Mouse (Mus musculus) splenic B cell, adult 2 months (primary cell): ENCODE results near the gene Snap29.
A peak's percentile ranks its signal among the peaks of the same experiment; 100 is the strongest.

ENCODE experiments used
- DNase-seq: peaks from one replicate; pipeline ENCODE4 v3.0.0-alpha.2; 2011; ENCODE audit warnings: low read depth, low spot score
- H3K27me3 ChIP-seq: 2 replicates; pipeline ENCODE4 v1.6.1; 2012; ENCODE audit warnings: mild to moderate bottlenecking, low read length, moderate library complexity, mixed read lengths; ENCODE audit not compliant: control insufficient read depth, poor library complexity, insufficient read depth, severe bottlenecking
- H3K36me3 ChIP-seq: 2 replicates; pipeline ENCODE4 v1.6.1; 2012; ENCODE audit warnings: mild to moderate bottlenecking, low read length, moderate library complexity, mixed read lengths; ENCODE audit not compliant: control insufficient read depth, poor library complexity, insufficient read depth, severe bottlenecking

The Snap29 gene

GRCm38 (mm10) chr16:17405736-17406443 lies at the start of gene Snap29, which contains the start of gene Pi4ka:
Snap29 (plus strand) TSS chr16:17405986.
Pi4ka (minus strand) TSS chr16:17406314.
- no peaks in the 10 kb centered on the region for H3K36me3 ChIP-seq
- peak; percentile 100 for DNase-seq
- H3K27me3 ChIP-seq = no peaks in the 10 kb centered on the region

- DNase-seq = no peak
- Histone ChIP-seq H3K27me3 (no peaks in the 10 kb centered on the region), H3K36me3 (peaks cover 18% of the 10 kb centered on the region)
Observed at GRCm38 (mm10) chr16:17356031-17356430, 49.8 kb upstream of the Snap29 start.

- DNase-seq = no peak
- no peaks in the 10 kb centered on the region for H3K27me3 ChIP-seq
- peaks cover 13% of the 10 kb centered on the region for H3K36me3 ChIP-seq
Observed at GRCm38 (mm10) chr16:17358787-17359186, 47.0 kb upstream of the Snap29 start.

GRCm38 (mm10) chr16:17382306-17382705 lies 23.5 kb upstream of the Snap29 start:
- no peak for DNase-seq
- H3K36me3 ChIP-seq = peaks cover 15% of the 10 kb centered on the region
- H3K27me3 ChIP-seq = no peaks in the 10 kb centered on the region

- Histone ChIP-seq H3K27me3 (no peaks in the 10 kb centered on the region), H3K36me3 (peaks cover 12% of the 10 kb centered on the region)
- DNase-seq = no peak
Observed at GRCm38 (mm10) chr16:17383594-17384326, 22.0 kb upstream of the Snap29 start.

GRCm38 (mm10) chr16:17392784-17393183 lies 13.0 kb upstream of the Snap29 start:
- no peaks in the 10 kb centered on the region for H3K36me3 ChIP-seq
- DNase-seq = no peak
- H3K27me3 ChIP-seq = no peaks in the 10 kb centered on the region

- peak; percentile 89 for DNase-seq
Observed at GRCm38 (mm10) chr16:17402855-17403254, 2.9 kb upstream of the Snap29 start.

GRCm38 (mm10) chr16:17405271-17405696 lies 502 bp upstream of the Snap29 start:
- no peak for DNase-seq
- Histone ChIP-seq H3K27me3 (no peaks in the 10 kb centered on the region), H3K36me3 (no peaks in the 10 kb centered on the region)

More at GRCm38 (mm10) chr16:17402855-17403254, 2.9 kb upstream of the Snap29 start:
- Histone ChIP-seq H3K36me3 (no peaks in the 10 kb centered on the region), H3K27me3 (no peaks in the 10 kb centered on the region)

- DNase-seq = peak; percentile 72
- no peaks in the 10 kb centered on the region for H3K36me3 ChIP-seq
- no peaks in the 10 kb centered on the region for H3K27me3 ChIP-seq
Observed at GRCm38 (mm10) chr16:17406512-17407231, 886 bp downstream of the Snap29 start.

GRCm38 (mm10) chr16:17409046-17409445 lies 3.3 kb downstream of the Snap29 start:
- H3K27me3 ChIP-seq = no peaks in the 10 kb centered on the region
- no peaks in the 10 kb centered on the region for H3K36me3 ChIP-seq
- peak; percentile 83 for DNase-seq

GRCm38 (mm10) chr16:17410209-17410608 lies 4.4 kb downstream of the Snap29 start:
- H3K27me3 ChIP-seq = no peaks in the 10 kb centered on the region
- no peaks in the 10 kb centered on the region for H3K36me3 ChIP-seq
- peak; percentile 18 for DNase-seq

- H3K27me3 ChIP-seq = no peaks in the 10 kb centered on the region
- H3K36me3 ChIP-seq = peaks cover 28% of the 10 kb centered on the region
- DNase-seq = no peak
Observed at GRCm38 (mm10) chr16:17423021-17423420, 17.2 kb downstream of the Snap29 start.

- Histone ChIP-seq H3K27me3 (no peaks in the 10 kb centered on the region), H3K36me3 (peaks cover 11% of the 10 kb centered on the region)
- peak; percentile 60 for DNase-seq
Observed at GRCm38 (mm10) chr16:17432576-17432975, 26.8 kb downstream of the Snap29 start.

GRCm38 (mm10) chr16:17451541-17452372 lies 46.0 kb downstream of the Snap29 start, which contains the start of gene Crkl:
Crkl (plus strand) TSS chr16:17451987.
- H3K27me3 ChIP-seq = no peaks in the 10 kb centered on the region; the same call in 1 of the 2 replicates
- 0 out of 2 replicates have a peak, but pooled peaks cover 3% of the 10 kb centered on the region for H3K36me3 ChIP-seq
- peak; percentile 98 for DNase-seq
